Mouse (Mus musculus): ENCODE measurements at regions not wholly inside any gene's neighbourhood (a gene's known extent, or its start where the extent isn't known, plus 50 kb on each side); places are given as distances from the start of the nearest gene placed in this dataset.

DNA sequence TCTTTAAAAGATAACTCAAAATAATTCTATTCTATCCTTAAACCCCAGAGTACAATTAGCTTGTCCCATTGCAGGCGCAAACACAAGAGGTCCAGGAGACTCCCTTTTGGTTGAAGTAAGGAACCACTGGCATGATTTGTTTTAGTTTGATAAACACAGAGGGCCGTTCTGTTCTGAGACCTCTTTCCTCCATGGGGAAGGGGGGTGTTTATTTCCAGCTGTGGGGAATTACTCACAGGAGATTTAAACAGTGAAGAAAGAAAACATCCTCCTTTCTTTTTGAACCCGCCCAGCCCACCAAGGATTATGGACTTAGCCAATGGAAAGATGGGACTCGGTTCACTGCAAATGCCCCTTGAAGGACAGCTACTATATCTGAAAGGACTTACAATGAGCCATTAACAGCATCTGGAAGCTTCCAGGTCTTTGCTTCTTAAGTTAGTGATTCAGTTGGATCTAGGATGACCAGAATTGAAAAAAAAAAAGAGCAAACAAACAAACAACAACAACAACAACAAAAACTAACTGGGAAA lies 659.2 kb downstream of the Slc22a22 start:
- WGBS = 60% methylated on average over 4 of the region's 4 CpGs
- DNase-seq = no peak
- Histone ChIP-seq H3K4me3 (replicated peaks; ENCODE audit: insufficient read depth, low read depth, low read length) (no peak overlapping the region), H3K27me3 (ENCODE audit: control insufficient read depth, insufficient read depth, low read length) (no peaks in the 10 kb centered on the region), H3K4me1 (ENCODE audit: control insufficient read depth, insufficient read depth, low read length) (no peaks in the 10 kb centered on the region), H3K27ac (ENCODE audit: insufficient read depth, low read length) (no peak overlapping the region)
- TF ChIP-seq POLR2A (IDR thresholded peaks at IDR 0.05; ENCODE audit: borderline replicate concordance, insufficient read depth, low read length) = no peak
- no peak for TF ChIP-seq CTCF (IDR thresholded peaks at IDR 0.05; ENCODE audit: borderline replicate concordance, insufficient read depth, low read depth, low read length)

DNA sequence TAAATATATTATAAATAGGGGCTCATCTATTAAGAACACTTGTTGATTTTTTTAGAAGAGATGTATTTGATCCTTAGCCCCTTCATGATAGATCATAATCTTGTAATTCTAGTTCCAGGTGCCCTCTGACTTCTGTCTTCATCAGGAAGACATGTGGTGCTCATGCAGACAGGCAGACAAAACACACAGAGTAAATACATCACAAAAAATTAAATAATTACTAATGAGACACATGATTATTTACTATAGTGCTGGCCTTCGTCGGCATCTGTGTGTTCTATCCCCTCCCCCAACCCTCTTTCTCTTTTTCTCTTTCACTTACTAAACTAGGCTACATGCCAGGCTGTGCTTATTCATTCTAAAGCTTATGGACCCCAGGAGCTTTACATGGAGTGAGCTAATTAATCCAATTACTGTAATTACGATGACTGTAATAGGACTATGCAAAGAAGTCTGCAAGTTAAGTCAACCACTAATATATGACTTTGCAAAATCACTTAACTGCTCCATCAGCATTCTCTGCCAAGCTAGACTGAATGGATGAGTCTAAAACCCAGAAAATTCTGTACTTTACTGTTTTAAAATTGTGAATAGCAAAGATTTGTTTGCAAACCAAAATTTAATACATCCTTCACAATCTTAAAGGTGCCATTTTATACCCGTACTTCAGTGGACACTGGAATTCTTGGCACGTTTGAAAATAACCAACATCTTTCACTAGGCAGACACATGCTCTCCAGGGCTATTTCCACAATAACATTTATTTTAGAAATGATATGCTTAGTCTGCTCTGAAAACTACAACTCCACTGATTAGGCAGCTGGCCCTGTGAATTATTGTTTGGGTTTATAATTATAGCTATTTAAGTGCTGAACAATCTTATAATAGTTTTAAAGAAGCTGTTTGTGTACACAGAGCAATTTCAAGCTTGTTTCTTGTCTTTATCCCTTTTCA lies 659.9 kb downstream of the Slc22a22 start:
- Histone ChIP-seq H3K4me3 (replicated peaks; ENCODE audit: insufficient read depth, low read depth, low read length) (no peak overlapping the region), H3K27ac (ENCODE audit: insufficient read depth, low read length) (no peak overlapping the region), H3K4me1 (ENCODE audit: control insufficient read depth, insufficient read depth, low read length) (no peaks in the 10 kb centered on the region), H3K27me3 (ENCODE audit: control insufficient read depth, insufficient read depth, low read length) (no peaks in the 10 kb centered on the region)
- 23% methylated on average over 5 of the region's 5 CpGs for WGBS
- no peak for TF ChIP-seq POLR2A (IDR thresholded peaks at IDR 0.05; ENCODE audit: borderline replicate concordance, insufficient read depth, low read length)
- TF ChIP-seq CTCF (IDR thresholded peaks at IDR 0.05; ENCODE audit: borderline replicate concordance, insufficient read depth, low read depth, low read length) = no peak
- no peak for DNase-seq

DNA sequence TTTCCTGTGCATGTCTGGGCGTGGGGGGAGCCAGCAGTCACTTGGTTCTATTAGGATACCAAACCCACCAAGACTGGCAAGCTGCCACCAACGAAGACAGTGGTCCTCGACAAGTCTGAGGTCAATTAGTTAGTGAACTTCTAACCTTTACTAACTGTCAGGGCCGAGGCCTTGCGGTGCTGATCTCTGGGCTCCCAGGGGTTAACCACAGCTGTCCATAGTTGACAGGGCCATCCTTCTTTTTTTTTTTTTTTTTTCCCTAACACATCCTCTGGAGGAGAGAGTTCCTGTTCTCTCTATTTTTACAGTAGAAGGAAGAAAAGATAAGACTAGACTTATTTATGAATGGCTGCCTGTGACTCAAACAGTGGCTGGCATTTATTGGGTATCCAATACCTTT lies 663.5 kb downstream of the Slc22a22 start:
- no peak for TF ChIP-seq POLR2A (IDR thresholded peaks at IDR 0.05; ENCODE audit: borderline replicate concordance, insufficient read depth, low read length)
- TF ChIP-seq CTCF (IDR thresholded peaks at IDR 0.05; ENCODE audit: borderline replicate concordance, insufficient read depth, low read depth, low read length) = no peak
- Histone ChIP-seq H3K27me3 (ENCODE audit: control insufficient read depth, insufficient read depth, low read length) (no peaks in the 10 kb centered on the region), H3K27ac (ENCODE audit: insufficient read depth, low read length) (no peak overlapping the region), H3K4me1 (ENCODE audit: control insufficient read depth, insufficient read depth, low read length) (no peaks in the 10 kb centered on the region), H3K4me3 (replicated peaks; ENCODE audit: insufficient read depth, low read depth, low read length) (no peak overlapping the region)
- DNase-seq = no peak
- WGBS = 57% methylated on average over 5 of the region's 5 CpGs

DNA sequence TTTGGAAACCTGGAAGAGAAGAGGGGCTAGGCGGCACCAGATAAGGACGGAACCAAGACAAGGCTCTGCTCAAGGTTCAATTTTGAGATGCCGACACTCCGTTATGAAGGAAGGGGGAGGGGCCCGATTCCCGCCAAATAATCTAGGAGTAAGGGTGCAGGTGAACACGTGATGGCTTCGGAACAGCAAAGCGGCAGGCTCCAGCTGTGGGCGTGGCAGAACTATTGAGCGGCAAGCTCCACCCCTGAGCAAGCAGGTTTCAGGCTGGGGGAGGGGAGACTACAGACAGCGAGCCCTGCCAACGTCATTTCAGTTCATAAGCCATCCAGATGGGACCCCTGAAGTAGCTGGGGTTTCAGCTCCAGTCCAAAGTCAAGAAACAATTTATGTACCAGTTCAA lies 667.3 kb downstream of the Slc22a22 start:
- Histone ChIP-seq H3K27me3 (ENCODE audit: control insufficient read depth, insufficient read depth, low read length) (no peaks in the 10 kb centered on the region), H3K4me3 (replicated peaks; ENCODE audit: insufficient read depth, low read depth, low read length) (no peak overlapping the region), H3K27ac (ENCODE audit: insufficient read depth, low read length) (no peak overlapping the region), H3K4me1 (ENCODE audit: control insufficient read depth, insufficient read depth, low read length) (no peaks in the 10 kb centered on the region)
- no peak for DNase-seq
- 52% methylated on average over 13 of the region's 13 CpGs for WGBS
- TF ChIP-seq CTCF (IDR thresholded peaks at IDR 0.05; ENCODE audit: borderline replicate concordance, insufficient read depth, low read depth, low read length) (no peak), POLR2A (IDR thresholded peaks at IDR 0.05; ENCODE audit: borderline replicate concordance, insufficient read depth, low read length) (no peak)

DNA sequence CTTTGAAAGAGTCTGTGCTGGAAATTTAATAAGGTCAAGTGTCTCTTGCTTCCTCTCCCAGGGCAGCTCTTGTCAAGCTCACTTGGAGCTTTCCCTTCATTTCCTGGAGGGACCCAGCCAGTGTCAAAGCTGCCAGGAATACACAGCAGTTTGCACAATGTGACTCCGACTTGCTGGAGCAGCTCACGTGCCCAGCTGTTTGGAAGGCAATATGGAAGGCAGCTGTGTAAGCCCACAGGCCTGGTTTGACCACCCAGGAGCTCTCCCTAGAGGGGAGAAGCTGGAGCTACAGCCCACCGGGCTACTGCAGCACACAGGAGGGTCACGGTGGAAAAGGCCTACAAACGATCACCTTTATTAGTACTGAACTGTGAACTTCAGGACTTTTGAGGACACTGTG lies 669.8 kb downstream of the Slc22a22 start:
- WGBS = 48% methylated on average over 5 of the region's 5 CpGs
- Histone ChIP-seq H3K27ac (ENCODE audit: insufficient read depth, low read length) (no peak overlapping the region), H3K4me1 (ENCODE audit: control insufficient read depth, insufficient read depth, low read length) (no peaks in the 10 kb centered on the region), H3K27me3 (ENCODE audit: control insufficient read depth, insufficient read depth, low read length) (no peaks in the 10 kb centered on the region), H3K4me3 (replicated peaks; ENCODE audit: insufficient read depth, low read depth, low read length) (no peak overlapping the region)
- DNase-seq = no peak
- TF ChIP-seq POLR2A (IDR thresholded peaks at IDR 0.05; ENCODE audit: borderline replicate concordance, insufficient read depth, low read length) (no peak), CTCF (IDR thresholded peaks at IDR 0.05; ENCODE audit: borderline replicate concordance, insufficient read depth, low read depth, low read length) (no peak)

DNA sequence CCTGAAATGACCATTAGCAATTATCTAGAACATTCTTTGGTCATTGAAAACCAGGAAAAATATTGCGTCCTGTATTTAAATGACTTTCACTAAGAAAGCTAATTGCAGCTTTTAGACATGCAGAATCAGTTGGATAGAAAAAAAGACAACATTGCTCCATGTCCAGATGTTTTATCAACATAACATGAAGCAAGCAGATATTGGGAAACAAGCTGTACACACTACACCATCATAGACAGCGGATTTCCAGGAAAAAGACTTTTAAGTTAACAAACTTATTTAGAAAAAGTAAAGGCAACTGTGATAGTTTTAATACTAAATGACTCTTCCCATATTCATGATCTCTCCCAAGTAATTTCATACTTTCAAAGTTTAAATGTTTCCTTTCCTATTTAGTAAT lies 675.5 kb downstream of the Slc22a22 start:
- H3K4me1 ChIP-seq (ENCODE audit: control insufficient read depth, insufficient read depth, low read length) = no peaks in the 10 kb centered on the region
- TF ChIP-seq CTCF (IDR thresholded peaks at IDR 0.05; ENCODE audit: borderline replicate concordance, insufficient read depth, low read depth, low read length) (no peak), POLR2A (IDR thresholded peaks at IDR 0.05; ENCODE audit: borderline replicate concordance, insufficient read depth, low read length) (no peak)
- no peak for DNase-seq
- H3K27me3 ChIP-seq (ENCODE audit: control insufficient read depth, insufficient read depth, low read length) = no peaks in the 10 kb centered on the region
- H3K27ac ChIP-seq (ENCODE audit: insufficient read depth, low read length) = no peak overlapping the region
- no peak overlapping the region for H3K4me3 ChIP-seq (replicated peaks; ENCODE audit: insufficient read depth, low read depth, low read length)
- 94% methylated on average over 2 of the region's 2 CpGs for WGBS

DNA sequence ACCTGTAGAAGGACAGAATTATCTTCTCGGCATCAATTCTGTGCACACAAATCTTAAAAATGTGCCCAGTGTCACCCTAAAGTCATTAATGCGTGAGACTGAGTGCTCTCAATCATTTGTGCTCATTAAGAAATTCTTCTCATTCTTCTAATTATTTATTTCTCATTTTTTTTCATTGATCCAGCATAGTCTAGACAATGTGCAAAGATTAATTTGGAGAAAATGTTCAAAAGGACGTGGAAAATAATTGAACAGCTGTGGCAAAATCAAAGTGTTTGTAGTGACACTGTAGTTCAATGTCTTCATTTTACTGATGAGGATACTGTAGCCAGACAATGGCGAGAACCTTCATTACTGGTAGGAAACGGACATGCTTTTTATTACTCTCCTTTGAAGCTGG lies 702.0 kb downstream of the Slc22a22 start:
- WGBS = 84% methylated on average over 5 of the region's 5 CpGs
- Histone ChIP-seq H3K4me3 (replicated peaks; ENCODE audit: insufficient read depth, low read depth, low read length) (no peak overlapping the region), H3K4me1 (ENCODE audit: control insufficient read depth, insufficient read depth, low read length) (no peaks in the 10 kb centered on the region), H3K27ac (ENCODE audit: insufficient read depth, low read length) (no peak overlapping the region), H3K27me3 (ENCODE audit: control insufficient read depth, insufficient read depth, low read length) (no peaks in the 10 kb centered on the region)
- TF ChIP-seq POLR2A (IDR thresholded peaks at IDR 0.05; ENCODE audit: borderline replicate concordance, insufficient read depth, low read length) (no peak), CTCF (IDR thresholded peaks at IDR 0.05; ENCODE audit: borderline replicate concordance, insufficient read depth, low read depth, low read length) (no peak)
- DNase-seq = no peak

Data from cerebellum, adult 2 months (tissue).